Mouse (Mus musculus) left cerebral cortex, postnatal 4 days (tissue): ENCODE data around the gene Chd2. TPM values are rescaled to one million over a fixed set of nuclear protein-coding genes. Genes with fewer than 3 reads are reported as not detected.
"Not testable (repeated sequence)": the region's sequence is repeated elsewhere in the genome, so short reads cannot be mapped to it uniquely, and the experiment has no call there.

ENCODE experiments used
- DNase-seq: peaks from one replicate; pipeline ENCODE4 v3.0.0-alpha.2; 2022
- intact Hi-C: fragments of 180-260 bp; cut with DNase I; formaldehyde crosslinking; loops from one replicate; pipeline ENCODE4 v1.15.1; 2025
- total RNA-seq, 2 experiments: library from RNA; stranded (reverse); gene quantifications; 2 replicates each; pipeline ENCODE4 v1.2.3; 2021

The Chd2 gene
- total RNA-seq = 10 to 100 TPM; 52.5 to 57.9 TPM

DNA sequence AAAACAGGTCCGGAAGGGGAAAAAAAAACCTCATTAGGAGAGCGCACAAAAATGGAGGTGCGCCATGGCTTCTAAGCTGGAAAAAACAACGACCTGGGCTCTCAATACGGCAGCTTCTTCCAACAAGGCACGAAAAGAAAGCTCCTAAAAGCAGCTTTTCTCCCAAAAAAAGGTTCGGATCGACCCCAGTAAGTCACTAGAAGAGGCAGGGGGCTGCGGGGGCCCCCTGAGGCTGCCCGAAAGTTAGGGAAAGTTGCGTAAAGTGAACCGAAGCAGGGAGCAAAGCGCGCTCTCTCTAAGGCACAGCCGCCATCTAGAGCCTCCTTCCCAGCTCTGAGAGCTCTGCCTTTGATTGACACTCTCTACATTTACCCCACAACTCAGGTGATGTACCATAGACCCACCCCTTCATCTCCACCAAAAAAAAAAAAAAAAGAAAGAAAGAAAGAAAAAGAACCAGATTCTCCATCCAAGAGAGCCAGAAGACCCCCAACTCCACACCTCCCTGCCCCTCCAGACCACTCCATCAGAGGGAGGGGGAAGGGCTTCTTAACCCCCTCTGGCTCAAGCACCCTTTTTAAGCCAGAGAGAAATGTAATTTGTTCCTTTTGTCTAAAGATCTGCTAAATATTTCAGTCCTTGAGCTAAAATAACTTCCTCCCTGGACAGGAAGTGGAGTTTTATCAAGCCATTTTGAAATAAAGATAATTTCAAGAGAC, at the start of gene Chd2:
Chd2 (minus strand) TSS at position 419 of the 719 bp plus-strand sequence.
- intact Hi-C loops = no loop called here
- peak; percentile 53 for DNase-seq

DNA sequence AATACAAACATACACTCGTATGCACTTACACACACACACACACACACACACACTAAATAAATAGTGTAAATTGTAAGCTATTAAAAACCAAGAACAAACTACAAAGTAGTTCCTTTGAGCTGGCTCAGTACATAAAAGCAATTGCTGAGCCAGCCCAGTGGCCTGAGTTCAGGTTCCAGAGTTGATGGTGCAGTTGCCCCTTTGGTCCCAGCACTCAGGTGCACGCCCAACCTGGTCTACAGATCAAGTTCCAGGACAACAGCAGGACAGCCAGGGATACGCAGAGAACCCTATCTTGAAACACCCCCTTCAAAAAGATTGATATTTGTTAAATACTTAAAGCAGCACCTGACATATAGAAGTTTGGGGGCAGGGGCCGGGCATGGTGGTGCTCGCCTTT, 49.1 kb upstream of the Chd2 start:
- intact Hi-C loops = no loop called here
- no peak for DNase-seq

DNA sequence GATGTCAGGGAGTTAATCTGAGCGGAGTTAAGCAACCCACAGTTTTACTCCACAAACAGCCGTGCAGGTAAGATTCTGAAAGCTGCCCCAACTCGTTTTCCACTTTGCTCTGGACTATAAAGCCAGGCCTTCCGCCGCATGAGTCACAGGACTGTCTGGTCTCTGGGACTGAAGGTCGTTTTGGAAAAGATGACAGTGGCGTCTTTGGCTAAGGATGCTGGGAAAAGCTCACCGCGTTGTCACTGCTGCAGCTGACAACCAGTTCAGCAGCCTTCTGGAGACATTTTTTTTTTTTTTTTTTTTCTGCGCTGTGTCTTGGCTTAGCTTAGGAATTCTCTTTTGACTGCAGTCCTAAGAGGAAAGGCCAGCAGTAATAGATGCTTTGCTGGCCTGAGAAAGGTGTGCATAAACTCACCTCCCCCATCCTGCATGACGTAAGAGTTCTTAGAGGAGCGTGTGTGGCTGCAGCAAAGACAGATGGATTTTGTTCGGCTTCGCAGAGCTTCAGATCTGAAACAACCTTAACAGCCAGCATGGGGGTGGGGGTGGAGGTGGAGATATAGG, 47.7 kb upstream of the Chd2 start:
- intact Hi-C loops = no loop called here
- DNase-seq = no peak

- intact Hi-C loops = no loop called here
- no peak for DNase-seq
Measured at GRCm38 (mm10) chr7:73588351-73588906, 46.8 kb upstream of the Chd2 start.

DNA sequence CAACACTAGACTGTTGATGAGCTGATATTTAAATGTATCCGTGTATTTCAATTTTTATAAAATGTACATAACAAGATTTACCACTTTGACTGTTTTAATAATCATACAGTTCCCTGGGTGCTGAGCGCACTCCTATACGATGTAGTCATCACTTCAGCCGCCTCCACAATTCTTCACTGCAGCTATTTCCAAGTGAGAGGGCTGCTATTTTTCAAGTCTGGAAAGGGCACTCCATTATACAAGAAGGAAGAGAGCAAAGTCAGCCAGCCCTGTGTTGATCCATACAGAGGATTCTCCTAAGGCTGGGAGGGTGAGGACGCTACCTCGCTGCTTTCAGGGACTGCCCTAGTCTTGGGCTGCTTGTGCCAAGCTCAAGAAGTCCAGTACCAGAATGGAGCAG, 45.1 kb upstream of the Chd2 start:
- DNase-seq = no peak
- intact Hi-C loops = no loop called here

GRCm38 (mm10) chr7:73586206-73586605, 44.6 kb upstream of the Chd2 start:
- intact Hi-C loops = no loop called here
- DNase-seq = no peak

GRCm38 (mm10) chr7:73585114-73586032, 43.7 kb upstream of the Chd2 start:
- no peak for DNase-seq
- intact Hi-C loops = no loop called here

- intact Hi-C loops = no loop called here
- peak; percentile 29 for DNase-seq
Measured at GRCm38 (mm10) chr7:73584009-73584995, 42.7 kb upstream of the Chd2 start.

DNA sequence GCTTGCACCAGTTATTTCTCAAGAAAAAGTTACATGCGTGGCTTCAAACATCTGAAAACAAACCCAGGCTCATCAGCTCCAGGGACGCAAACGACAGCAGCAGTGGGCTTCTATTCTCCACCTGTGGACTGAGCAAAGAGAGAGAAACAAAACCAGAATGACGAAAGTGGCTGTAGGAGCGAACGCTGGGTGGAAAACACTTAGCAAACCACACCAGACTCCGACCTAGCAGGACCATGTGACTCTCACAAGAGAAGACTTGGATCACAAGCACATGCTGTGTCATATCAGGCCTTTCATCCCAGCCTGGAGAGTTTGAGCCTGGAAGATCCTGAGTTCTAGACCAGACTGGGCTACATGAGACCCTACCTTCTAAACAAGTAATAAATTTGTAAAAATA, 41.8 kb upstream of the Chd2 start:
- no peak for DNase-seq
- intact Hi-C loops = no loop called here

- no peak for DNase-seq
- intact Hi-C loops = no loop called here
Measured at GRCm38 (mm10) chr7:73581836-73582375, 40.3 kb upstream of the Chd2 start.

DNA sequence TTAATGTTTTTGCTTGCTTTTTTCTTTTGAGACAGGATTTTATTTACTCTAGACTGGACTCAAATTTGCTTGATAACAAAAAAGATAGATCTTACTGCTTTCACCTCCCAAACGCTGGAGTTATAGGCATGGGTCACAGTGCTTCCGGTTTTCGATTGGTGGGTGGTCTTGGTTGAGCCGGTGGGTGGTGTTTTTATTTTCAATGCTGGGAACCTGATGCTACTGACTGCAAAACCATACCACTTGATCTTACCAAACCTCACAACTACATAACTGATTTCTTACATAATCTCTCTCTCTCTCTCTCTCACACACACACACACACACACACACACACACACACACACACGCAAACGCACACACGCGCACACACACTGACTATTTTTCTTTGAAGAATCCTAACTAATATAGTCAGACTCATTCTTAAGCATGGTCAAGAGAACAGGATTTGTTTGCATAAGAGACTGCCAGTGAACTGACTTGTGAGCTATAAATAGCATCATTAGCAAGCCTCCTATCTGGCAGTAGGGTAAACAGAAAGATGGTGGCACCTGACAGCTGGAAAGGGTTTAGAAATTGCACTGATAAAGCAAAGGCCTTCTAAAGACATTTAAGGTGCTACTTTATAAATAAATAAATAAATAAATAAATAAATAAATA, 37.6 kb upstream of the Chd2 start:
- no peak for DNase-seq
- intact Hi-C loops = no loop called here

GRCm38 (mm10) chr7:73577888-73578421, 36.3 kb upstream of the Chd2 start:
- intact Hi-C loops = no loop called here
- no peak for DNase-seq

DNA sequence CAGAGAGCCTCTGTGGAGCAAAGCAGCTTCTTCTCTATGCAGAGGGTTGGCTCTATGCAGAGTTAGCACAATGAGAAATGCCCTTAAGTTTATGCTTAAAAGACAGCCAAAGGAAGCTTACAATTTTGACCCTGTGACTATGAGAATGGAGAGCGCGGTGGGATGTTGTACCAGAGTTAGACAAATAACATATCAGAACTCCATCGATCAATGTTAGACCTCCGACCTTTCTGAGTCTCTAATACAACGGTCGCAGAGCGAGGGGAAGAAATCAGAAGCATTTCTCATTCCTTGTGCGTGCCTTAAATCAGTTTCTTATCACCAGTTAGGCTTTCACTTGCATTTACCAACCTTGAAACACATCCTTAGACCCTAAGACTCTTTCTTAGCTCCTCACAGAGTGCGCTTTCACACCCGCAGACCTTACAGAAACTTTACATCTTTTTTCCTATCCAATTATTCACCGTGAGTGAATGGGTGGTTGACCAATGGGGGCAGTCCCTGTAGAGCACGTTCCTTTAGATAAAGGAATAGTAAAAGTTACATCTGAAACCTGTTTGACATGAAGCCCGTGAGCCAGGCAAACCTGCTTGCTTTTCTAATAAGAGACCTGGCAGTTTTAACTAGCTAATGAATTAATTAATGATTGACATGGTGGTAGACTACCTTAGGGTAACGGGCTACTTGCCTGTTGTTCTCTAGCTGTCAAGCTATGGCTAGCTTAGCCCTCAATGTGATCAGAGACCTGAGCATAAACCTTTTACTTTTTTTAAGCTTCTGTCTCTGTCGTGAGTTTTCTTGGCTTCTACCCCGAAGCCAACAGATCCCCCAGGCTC, 34.7 kb upstream of the Chd2 start:
- intact Hi-C loops = no loop called here
- DNase-seq = no peak

DNA sequence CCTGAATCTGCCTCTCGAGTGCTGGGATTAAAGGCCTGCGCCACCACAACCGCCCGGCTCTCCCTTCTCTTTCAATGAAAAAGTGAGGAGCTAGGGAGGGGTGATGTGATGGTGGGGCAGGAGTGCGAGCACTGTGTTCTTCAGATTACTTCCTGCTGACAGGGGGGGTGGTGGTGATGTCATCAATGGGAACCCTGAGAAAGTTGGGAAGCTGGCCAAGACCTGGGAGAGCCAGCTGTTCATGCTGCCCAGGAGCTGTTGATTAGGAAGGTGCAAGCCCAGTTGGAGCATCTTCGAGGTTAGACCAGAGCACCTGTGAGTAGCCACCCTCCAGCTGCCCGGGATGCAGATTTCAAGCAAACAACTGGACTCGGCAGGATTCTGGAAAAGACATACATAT, 33.6 kb upstream of the Chd2 start:
- intact Hi-C loops = no loop called here
- DNase-seq = no peak

DNA sequence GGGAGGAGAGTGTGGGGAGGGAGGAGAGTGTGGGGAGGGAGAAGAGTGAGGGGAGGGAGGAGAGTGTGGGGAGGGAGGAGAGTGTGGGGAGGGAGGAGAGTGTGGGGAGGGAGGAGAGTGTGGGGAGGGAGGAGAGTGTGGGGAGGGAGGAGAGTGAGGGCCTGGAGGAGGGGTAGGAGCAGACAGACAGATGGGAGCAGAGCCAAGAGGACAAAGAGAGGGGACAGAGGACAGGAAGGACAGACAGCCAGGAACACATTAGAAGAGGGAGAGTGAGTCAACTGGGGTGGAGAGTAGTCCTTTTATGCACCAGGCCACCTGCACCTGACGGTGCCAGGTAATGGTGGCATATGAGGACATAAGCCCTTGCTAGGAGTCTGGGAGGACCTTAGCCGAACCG, 33.0 kb upstream of the Chd2 start:
- intact Hi-C loops, DNase-seq: not testable (repeated sequence)

DNA sequence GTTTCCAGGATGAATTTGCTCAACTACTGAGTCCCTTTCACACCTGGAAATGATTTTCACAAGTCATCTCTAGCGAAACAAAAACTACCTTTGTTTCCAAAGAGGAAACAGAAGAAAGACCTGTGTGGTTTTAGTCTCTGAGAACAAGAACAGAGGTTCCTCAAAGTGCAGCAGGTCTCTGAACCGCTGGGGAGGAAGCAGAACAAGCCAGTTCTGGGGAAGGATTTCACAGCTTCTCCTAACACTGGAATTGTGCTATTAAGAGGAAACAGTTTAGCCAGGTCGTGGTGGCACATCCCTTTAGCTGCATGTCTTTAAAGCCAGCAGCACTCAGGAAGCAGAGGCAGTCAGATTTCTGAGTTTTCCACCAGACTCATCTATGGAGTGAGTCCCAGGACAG, 30.9 kb upstream of the Chd2 start:
- intact Hi-C loops = no loop called here
- no peak for DNase-seq

- intact Hi-C loops = no loop called here
- no peak for DNase-seq
Measured at GRCm38 (mm10) chr7:73568801-73569403, 27.3 kb upstream of the Chd2 start.

- DNase-seq = no peak
- intact Hi-C loops = no loop called here
Measured at GRCm38 (mm10) chr7:73567754-73568161, 26.1 kb upstream of the Chd2 start.
